Mouse (Mus musculus) heart, embryonic 16.5 days (tissue): Measurements from ENCODE around the gene Usp22. TPM values are rescaled to one million over a fixed set of nuclear protein-coding genes. Genes with fewer than 3 reads are reported as not detected.
"Not testable (repeated sequence)": the region's sequence is repeated elsewhere in the genome, so short reads cannot be mapped to it uniquely, and the experiment has no call there.

Source experiments
- ATAC-seq: fragments of 200-750 bp; cut with Nextera tagmentation; replicated peaks from 2 replicates; pipeline ENCODE4 v1.8.0; 2017; ENCODE audit warnings: moderate number of reproducible peaks; ENCODE audit not compliant: insufficient read depth, low FRiP score; ENCODE audit errors: extremely low read depth
- H3K27ac ChIP-seq: fragments of 300-500 bp; sonication (generic); 2 replicates; pipeline ENCODE4 v1.5.1; 2014; ENCODE audit warnings: mild to moderate bottlenecking, low read length, control low read depth, moderate library complexity
- H3K27me3 ChIP-seq: fragments of 300-500 bp; sonication (generic); 2 replicates; pipeline ENCODE4 v1.6.1; 2014; ENCODE audit warnings: low read length, mixed read lengths; ENCODE audit not compliant: control insufficient read depth, insufficient read depth
- H3K36me3 ChIP-seq: fragments of 300-500 bp; sonication (generic); 2 replicates; pipeline ENCODE4 v1.6.1; 2014; ENCODE audit not compliant: control insufficient read depth, insufficient read depth
- H3K4me1 ChIP-seq: fragments of 300-500 bp; sonication (generic); 2 replicates; pipeline ENCODE4 v1.6.1; 2014; ENCODE audit warnings: low read length, mixed read lengths; ENCODE audit not compliant: control insufficient read depth, insufficient read depth
- H3K4me2 ChIP-seq: fragments of 300-500 bp; sonication (generic); 2 replicates; pipeline ENCODE4 v1.6.1; 2014; ENCODE audit warnings: low read depth, mild to moderate bottlenecking, control low read depth, low read length
- H3K4me3 ChIP-seq: fragments of 300-500 bp; sonication (generic); 2 replicates; pipeline ENCODE4 v1.5.1; 2014; ENCODE audit warnings: mild to moderate bottlenecking, control low read depth, low read length
- H3K9ac ChIP-seq: fragments of 300-500 bp; sonication (generic); 2 replicates; pipeline ENCODE4 v1.6.1; 2014; ENCODE audit warnings: low read length, control low read depth
- H3K9me3 ChIP-seq: fragments of 300-500 bp; sonication (generic); replicated peaks from 2 replicates; pipeline ENCODE4 v1.6.1; 2016; ENCODE audit warnings: low read length; ENCODE audit not compliant: control insufficient read depth
- WGBS: fragments of 180-500 bp; shearing (Covaris S2); extraction: QIAGEN DNeasy Blood & Tissue Kit; methylation state at CpG from one replicate; pipeline ENCODE4 v1.1.7; 2014; 5-methylcytosine and 5-hydroxymethylcytosine counted together
- polyA plus RNA-seq: library from polyadenylated mRNA; unstranded; fragments of >200 nt; fragmentation: Nextera tagmentation; extraction: Ambion mirVana; gene quantifications from 2 replicates; pipeline ENCODE4 v1.2.1, GENCODE M21; 2015

Gene Usp22
- polyA plus RNA-seq, 1 experiment from 2014 or later: 63.3 TPM

DNA sequence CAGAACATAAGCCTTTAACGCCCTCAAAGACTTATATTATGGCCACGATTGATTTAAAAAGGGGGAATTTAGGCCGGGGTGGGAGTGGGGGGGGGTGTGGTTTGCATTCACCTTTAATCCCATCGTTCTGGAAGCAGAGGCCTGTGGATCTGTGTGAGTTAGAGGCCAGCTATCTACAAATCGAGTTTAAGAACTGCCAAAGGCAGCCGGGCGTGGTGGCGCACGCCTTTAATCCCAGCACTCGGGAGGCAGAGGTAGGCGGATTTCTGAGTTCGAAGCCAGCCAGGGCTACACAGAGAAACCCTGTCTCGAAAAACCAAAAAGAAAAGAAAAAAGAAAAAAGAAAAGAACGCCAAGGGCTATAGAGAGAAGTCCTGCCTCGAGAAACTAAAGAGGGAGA is 1.4 kb downstream of the Usp22 start:
- Histone ChIP-seq H3K4me3 (peak overlapping the region; percentile 82), H3K9ac (peak overlapping the region; percentile 38; the same call in 1 of the 2 replicates), H3K4me1 (peaks cover 16% of the 10 kb centered on the region), H3K4me2 (peak overlapping the region; percentile 76)
- H3K27ac ChIP-seq, H3K9me3 ChIP-seq, H3K36me3 ChIP-seq, ATAC-seq, H3K27me3 ChIP-seq: not testable (repeated sequence)
- WGBS: 34% methylated on average over 15 of the region's 15 CpGs

GRCm38 (mm10) chr11:61170184-61170583 is 4.7 kb downstream of the Usp22 start:
- ATAC-seq: no peak
- peaks cover 18% of the 10 kb centered on the region for H3K36me3 ChIP-seq
- no peaks in the 10 kb centered on the region for H3K9me3 ChIP-seq
- H3K27ac ChIP-seq: no peak overlapping the region
- H3K9ac ChIP-seq: no peak overlapping the region
- no peak overlapping the region for H3K4me2 ChIP-seq
- H3K27me3 ChIP-seq: no peaks in the 10 kb centered on the region
- no peak overlapping the region for H3K4me3 ChIP-seq
- 72% methylated on average over 5 of the region's 5 CpGs for WGBS
- peaks cover 16% of the 10 kb centered on the region for H3K4me1 ChIP-seq

DNA sequence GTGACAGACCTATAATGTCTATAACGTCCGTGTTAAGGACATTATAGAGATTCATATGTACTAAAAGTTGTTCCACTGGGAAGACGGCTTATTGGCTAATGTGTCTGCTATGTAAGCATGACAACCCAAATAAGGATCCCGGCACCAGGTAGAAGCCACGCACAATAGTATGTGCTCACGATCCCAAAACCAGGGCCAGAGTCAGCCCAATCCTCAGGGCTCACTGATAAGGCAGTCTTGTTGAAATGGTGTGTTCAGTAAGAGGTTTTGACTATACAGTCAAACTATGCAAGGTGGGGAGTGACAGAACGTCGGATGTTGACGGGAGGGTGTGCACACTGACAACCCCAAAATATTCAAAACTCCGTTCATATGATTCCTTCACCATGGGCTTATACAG is 10.0 kb downstream of the Usp22 start:
- Histone ChIP-seq H3K4me3 (no peak overlapping the region), H3K4me1 (peaks cover 3% of the 10 kb centered on the region), H3K4me2 (no peak overlapping the region), H3K27ac (no peak overlapping the region), H3K9me3 (no peaks in the 10 kb centered on the region), H3K27me3 (no peaks in the 10 kb centered on the region), H3K36me3 (peaks cover 57% of the 10 kb centered on the region), H3K9ac (no peak overlapping the region)
- no peak for ATAC-seq
- WGBS: 80% methylated on average over 10 of the region's 10 CpGs

DNA sequence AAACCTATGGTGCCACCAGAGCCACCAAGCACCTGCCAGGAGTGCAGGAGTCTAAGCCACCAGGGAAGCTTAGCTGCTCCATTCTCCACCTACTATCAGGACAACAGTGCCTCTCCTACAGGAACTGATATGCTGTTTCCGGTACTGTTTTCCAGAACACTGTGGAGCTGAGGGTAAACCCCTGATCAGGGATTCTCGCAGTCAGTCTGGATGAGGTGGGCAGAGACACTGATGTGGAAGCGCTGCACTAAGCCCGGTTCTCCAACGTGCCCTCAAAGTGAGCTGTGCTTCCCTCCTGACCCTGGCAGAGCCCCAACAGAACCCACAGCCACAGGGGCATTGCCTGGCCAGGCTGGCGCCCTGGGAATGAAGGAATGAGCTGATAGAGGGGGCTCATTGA is 10.5 kb downstream of the Usp22 start:
- H3K4me1 ChIP-seq: peaks cover 3% of the 10 kb centered on the region
- 68% methylated on average over 6 of the region's 6 CpGs for WGBS
- no peak overlapping the region for H3K4me3 ChIP-seq
- H3K36me3 ChIP-seq: peaks cover 60% of the 10 kb centered on the region
- no peak for ATAC-seq
- H3K9ac ChIP-seq: no peak overlapping the region
- no peak overlapping the region for H3K4me2 ChIP-seq
- H3K27ac ChIP-seq: no peak overlapping the region
- no peaks in the 10 kb centered on the region for H3K9me3 ChIP-seq
- H3K27me3 ChIP-seq: no peaks in the 10 kb centered on the region

DNA sequence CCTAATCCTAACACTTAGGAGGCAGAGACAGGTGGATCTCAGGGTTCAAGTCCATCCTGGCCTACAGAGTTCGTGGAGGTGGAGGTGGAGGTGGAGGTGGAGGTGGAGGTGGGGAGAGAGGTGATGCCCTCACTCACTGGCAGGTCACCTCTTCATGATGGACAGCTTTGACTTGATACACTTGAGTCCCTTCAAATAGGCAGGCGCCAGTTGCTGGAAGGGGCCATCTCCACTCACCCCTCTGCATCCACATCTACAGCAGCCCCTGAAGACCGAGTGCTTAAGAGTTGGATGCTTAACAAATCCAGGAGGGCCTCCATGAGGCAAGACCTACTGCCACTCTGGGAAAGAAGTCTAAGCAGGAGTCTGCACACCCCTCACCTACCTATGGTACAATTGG is 11.5 kb downstream of the Usp22 start:
- peaks cover 70% of the 10 kb centered on the region for H3K36me3 ChIP-seq
- H3K27ac ChIP-seq: no peak overlapping the region
- no peaks in the 10 kb centered on the region for H3K27me3 ChIP-seq
- no peaks in the 10 kb centered on the region for H3K9me3 ChIP-seq
- 86% methylated on average over 3 of the region's 3 CpGs for WGBS
- no peak overlapping the region for H3K9ac ChIP-seq
- no peak overlapping the region for H3K4me2 ChIP-seq
- ATAC-seq: no peak
- H3K4me1 ChIP-seq: no peaks in the 10 kb centered on the region; the same call in 1 of the 2 replicates
- H3K4me3 ChIP-seq: no peak overlapping the region

DNA sequence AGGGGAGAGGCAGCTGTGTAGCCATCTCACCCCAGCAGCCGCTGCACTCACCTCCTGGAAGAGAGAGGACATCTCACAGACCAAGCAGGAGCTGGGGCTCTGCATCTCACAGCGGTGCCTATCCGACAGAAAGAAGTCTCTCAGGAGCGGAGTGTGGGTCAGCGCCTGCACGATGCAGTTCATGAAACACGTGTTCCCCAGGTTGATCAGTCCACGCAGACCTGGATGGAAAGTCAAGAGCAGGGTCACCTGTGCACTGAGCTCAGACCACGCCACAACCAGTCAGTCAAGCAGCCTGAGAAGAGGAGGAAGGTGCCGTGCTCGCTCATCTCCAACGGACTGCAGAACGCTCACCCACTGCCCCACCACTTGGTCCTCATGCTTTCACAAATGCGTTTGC is 12.1 kb downstream of the Usp22 start:
- no peaks in the 10 kb centered on the region for H3K27me3 ChIP-seq
- no peaks in the 10 kb centered on the region; the same call in 1 of the 2 replicates for H3K4me1 ChIP-seq
- H3K4me2 ChIP-seq: no peak overlapping the region
- H3K4me3 ChIP-seq: no peak overlapping the region
- no peaks in the 10 kb centered on the region for H3K9me3 ChIP-seq
- WGBS: 93% methylated on average over 14 of the region's 14 CpGs
- no peak overlapping the region for H3K27ac ChIP-seq
- peaks cover 75% of the 10 kb centered on the region for H3K36me3 ChIP-seq
- H3K9ac ChIP-seq: no peak overlapping the region
- no peak for ATAC-seq

DNA sequence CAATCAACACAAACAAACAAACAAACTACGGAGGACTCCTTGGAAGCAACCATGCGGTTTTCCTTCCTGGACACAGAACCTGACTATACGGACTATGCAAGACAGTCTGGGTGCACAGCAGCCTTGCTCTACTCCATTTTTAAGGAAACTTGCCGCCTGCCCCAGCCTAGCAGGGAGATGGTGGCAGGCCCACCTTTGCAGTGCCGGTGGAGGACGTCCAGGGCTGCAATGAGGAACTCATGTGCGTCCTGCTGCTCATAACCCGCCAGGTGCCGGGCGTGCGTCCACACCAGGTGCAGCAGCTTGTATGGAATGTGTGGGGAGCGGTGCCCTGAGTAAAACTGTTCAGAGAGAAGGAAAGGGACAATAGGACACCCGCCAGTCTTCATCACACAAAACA is 13.7 kb downstream of the Usp22 start:
- no peak for ATAC-seq
- H3K9me3 ChIP-seq: no peaks in the 10 kb centered on the region
- no peak overlapping the region for H3K9ac ChIP-seq
- no peak overlapping the region for H3K27ac ChIP-seq
- H3K4me2 ChIP-seq: no peak overlapping the region
- H3K27me3 ChIP-seq: no peaks in the 10 kb centered on the region
- peaks cover 78% of the 10 kb centered on the region for H3K36me3 ChIP-seq
- H3K4me3 ChIP-seq: no peak overlapping the region
- 92% methylated on average over 13 of the region's 13 CpGs for WGBS
- no peaks in the 10 kb centered on the region; the same call in 1 of the 2 replicates for H3K4me1 ChIP-seq

- H3K4me3 ChIP-seq: no peak overlapping the region
- H3K27ac ChIP-seq: no peak overlapping the region
- H3K4me1 ChIP-seq: peaks cover 2% of the 10 kb centered on the region
- H3K27me3 ChIP-seq: no peaks in the 10 kb centered on the region
- H3K4me2 ChIP-seq: no peak overlapping the region
- peaks cover 74% of the 10 kb centered on the region for H3K36me3 ChIP-seq
- WGBS: 65% methylated on average over 11 of the region's 11 CpGs
- no peak overlapping the region for H3K9ac ChIP-seq
- no peaks in the 10 kb centered on the region for H3K9me3 ChIP-seq
- ATAC-seq: no peak
Observed at GRCm38 (mm10) chr11:61159796-61160732, 14.8 kb downstream of the Usp22 start.

DNA sequence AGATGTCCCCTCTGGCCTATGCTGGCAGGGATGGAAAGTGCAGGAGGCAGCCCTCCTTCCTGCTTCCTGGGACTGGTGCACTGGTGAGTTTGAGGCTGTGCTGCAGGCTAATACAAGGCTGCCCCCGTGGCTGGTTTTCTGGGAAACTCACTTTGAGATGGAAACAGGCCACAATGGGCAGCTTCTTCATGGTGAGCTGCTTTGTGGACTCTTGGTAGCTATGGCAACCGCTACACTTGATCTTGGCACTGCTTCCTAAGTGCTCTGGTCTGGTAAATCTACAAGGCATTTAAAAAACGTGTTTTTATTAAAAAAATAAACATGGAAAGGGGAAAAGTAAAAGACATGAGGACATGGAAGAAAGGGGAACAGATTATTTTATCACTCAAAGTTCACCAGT is 16.7 kb downstream of the Usp22 start:
- no peak for ATAC-seq
- 74% methylated on average over 3 of the region's 3 CpGs for WGBS
- Histone ChIP-seq H3K9me3 (no peaks in the 10 kb centered on the region), H3K27ac (no peak overlapping the region), H3K36me3 (peaks cover 82% of the 10 kb centered on the region), H3K4me2 (no peak overlapping the region), H3K4me3 (no peak overlapping the region), H3K9ac (no peak overlapping the region), H3K4me1 (peaks cover 2% of the 10 kb centered on the region; the same call in 1 of the 2 replicates), H3K27me3 (no peaks in the 10 kb centered on the region)
